ENCODE assay signal across 30 mouse cellular contexts in the genomic region with DNA sequence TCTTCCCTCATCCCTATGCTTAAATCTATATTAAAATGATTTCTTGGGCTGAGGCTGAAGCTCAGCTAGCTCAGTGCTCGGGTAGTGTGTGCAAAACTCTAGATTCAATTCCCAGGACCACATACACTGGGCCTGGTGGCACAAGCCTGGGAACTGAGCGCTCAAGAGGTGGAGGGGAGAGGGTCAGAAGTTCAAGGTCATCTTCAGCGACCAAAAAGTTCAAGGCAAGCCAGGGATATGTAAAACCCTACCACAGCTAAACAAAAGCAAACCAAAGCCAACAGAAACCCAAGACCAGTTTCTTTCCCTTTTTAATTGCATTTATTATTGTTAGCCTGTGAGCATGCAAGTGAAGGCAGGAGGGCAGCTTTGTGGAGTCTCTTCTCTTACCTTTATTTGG.
"Had no signal": no experiment of that assay in that cellular context is flagged by ENCODE, and none has a peak within 500 bp of the region (broad histone marks: within the 10 kb centered on the region; RNA-seq: fewer than 3 reads in every experiment).

No protein-coding gene starts in this region.

- DNase-seq: left cerebral cortex, postnatal 4 days; liver; liver, embryonic 13.5 days; liver, postnatal 0 days; lung, adult 18-20 months; lung, adult 2 months; lung, embryonic 14.5 days; lung, postnatal 10 days; lung, postnatal 14 days; lung, postnatal 36 days; lung, postnatal 4 days; midbrain, embryonic 14.5 days had no signal

- H3K9me3 ChIP-seq: limb, embryonic 10.5 days; limb, embryonic 12.5 days; limb, embryonic 13.5 days; limb, embryonic 15.5 days; liver, embryonic 12.5 days; liver, embryonic 13.5 days; liver, embryonic 15.5 days; lung, embryonic 15.5 days; megakaryocyte, embryonic 14.5 days; midbrain, embryonic 10.5 days; midbrain, embryonic 12.5 days; midbrain, embryonic 13.5 days; neural tube, embryonic 12.5 days had no signal

- H3K9ac ChIP-seq: limb, embryonic 12.5 days; limb, embryonic 13.5 days; limb, embryonic 15.5 days; liver, embryonic 12.5 days; liver, embryonic 13.5 days; liver, embryonic 14.5 days; liver, embryonic 15.5 days; liver, postnatal 0 days; lung, embryonic 14.5 days; lung, embryonic 15.5 days; midbrain, embryonic 12.5 days; midbrain, embryonic 13.5 days; neural tube, embryonic 12.5 days had no signal

- H3K4me3 ChIP-seq: limb, embryonic 10.5 days; limb, embryonic 12.5 days; limb, embryonic 13.5 days; limb, embryonic 15.5 days; liver, embryonic 12.5 days; liver, embryonic 13.5 days; liver, embryonic 15.5 days; lung, embryonic 15.5 days; megakaryocyte, embryonic 14.5 days; midbrain, embryonic 10.5 days; midbrain, embryonic 12.5 days; midbrain, embryonic 13.5 days; myocyte; neural tube, embryonic 12.5 days had no signal

- H3K36me3 ChIP-seq: limb, embryonic 10.5 days; limb, embryonic 12.5 days; limb, embryonic 13.5 days; limb, embryonic 15.5 days; liver, embryonic 12.5 days; liver, embryonic 13.5 days; liver, embryonic 15.5 days; lung, embryonic 15.5 days; midbrain, embryonic 10.5 days; midbrain, embryonic 12.5 days; midbrain, embryonic 13.5 days; neural tube, embryonic 12.5 days had no signal

- H3K27me3 ChIP-seq: limb, embryonic 12.5 days; limb, embryonic 13.5 days; limb, embryonic 15.5 days; liver, embryonic 13.5 days; lung, embryonic 15.5 days; megakaryocyte, embryonic 14.5 days; midbrain, embryonic 12.5 days; midbrain, embryonic 13.5 days; neural tube, embryonic 12.5 days had no signal

- H3K4me2 ChIP-seq: limb, embryonic 12.5 days; limb, embryonic 13.5 days; limb, embryonic 15.5 days; liver, embryonic 11.5 days; liver, embryonic 12.5 days; liver, embryonic 13.5 days; liver, embryonic 15.5 days; lung, embryonic 14.5 days; lung, embryonic 15.5 days; midbrain, embryonic 12.5 days; midbrain, embryonic 13.5 days; neural tube, embryonic 12.5 days had no signal

- H3K4me1 ChIP-seq: lung, embryonic 15.5 days; neural tube, embryonic 12.5 days had no signal

- ATAC-seq: liver, embryonic 12.5 days; liver, postnatal 0 days; lung, postnatal 0 days; midbrain, embryonic 13.5 days; midbrain, embryonic 16.5 days had no signal

- H3K27ac ChIP-seq: limb, embryonic 10.5 days; limb, embryonic 12.5 days; limb, embryonic 13.5 days; limb, embryonic 15.5 days; liver, embryonic 12.5 days; liver, embryonic 13.5 days; liver, embryonic 14.5 days; liver, embryonic 15.5 days; lung, embryonic 15.5 days; macrophage; midbrain, embryonic 10.5 days; midbrain, embryonic 12.5 days; midbrain, embryonic 13.5 days; neural tube, embryonic 12.5 days had no signal
